Mouse (Mus musculus): ENCODE data around the gene Umad1.

Umad1 gene

DNA sequence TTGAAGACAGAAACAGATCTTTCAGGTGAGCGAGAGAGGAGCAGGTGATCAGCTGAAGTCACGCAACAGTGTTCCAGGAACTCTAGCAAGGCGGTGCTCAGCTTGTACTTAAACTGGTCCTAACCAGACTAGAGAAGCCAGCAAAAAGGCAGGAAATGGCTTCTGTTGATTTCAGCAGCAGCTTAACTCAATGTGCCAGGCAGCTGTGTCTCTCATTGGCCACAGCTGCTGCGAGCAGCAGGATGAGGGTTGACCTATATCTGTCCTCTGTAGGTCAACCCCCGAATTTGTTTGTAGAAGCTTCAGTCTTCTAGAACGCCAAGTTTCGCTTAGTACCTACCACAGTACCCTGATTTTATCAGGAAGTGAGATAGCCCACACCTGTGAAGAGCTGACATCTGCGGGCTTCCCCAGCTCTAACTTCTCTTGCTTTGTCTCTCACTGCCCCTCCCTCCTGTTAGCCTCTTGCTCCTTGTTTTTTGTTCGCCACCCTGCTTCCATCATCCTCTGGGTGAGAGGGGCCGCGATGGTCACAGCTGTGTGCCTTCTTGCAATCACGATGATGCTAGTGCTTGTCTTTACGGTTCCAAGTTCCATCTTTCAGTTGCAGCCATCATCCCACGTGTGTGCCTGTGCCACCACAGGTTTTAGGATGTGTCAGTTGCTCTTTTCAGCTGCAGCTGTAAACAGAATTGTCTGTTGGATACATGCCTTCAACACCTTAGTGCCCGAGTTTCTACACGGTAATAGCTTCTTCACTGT lies 226.5 kb downstream of the Umad1 start:
- no peak for DNase-seq

DNA sequence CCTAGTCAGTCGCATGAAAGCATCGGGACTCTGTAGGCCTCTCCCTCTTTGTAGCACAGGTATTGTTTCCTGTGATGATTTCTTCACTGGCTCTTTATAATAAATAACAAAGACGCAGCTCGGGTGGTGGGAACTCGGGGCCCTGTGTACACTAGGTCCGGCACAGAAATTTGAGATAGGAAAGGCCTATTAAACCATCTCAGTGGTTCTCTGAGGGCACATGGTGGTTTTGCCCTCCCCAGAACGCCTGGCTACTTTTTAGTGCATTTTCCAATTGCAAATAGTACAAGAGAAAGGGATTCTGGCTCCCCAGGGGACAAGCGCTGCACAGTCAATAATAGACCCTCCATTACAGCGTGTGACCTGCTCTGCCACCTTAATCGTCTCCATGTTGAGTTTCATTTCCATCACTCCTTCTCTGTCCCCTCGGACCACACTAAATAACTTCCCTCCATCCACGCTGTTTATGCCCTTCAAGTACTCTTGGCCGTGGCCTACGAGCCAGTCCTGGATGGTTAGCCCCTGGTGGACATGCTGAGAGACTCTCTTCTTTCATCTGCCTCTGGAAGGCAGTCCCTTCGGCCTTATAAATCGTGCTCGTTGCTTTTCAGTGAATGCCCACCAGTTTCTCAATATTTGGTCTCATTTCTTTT lies 227.4 kb downstream of the Umad1 start:
- no peak for DNase-seq

DNA sequence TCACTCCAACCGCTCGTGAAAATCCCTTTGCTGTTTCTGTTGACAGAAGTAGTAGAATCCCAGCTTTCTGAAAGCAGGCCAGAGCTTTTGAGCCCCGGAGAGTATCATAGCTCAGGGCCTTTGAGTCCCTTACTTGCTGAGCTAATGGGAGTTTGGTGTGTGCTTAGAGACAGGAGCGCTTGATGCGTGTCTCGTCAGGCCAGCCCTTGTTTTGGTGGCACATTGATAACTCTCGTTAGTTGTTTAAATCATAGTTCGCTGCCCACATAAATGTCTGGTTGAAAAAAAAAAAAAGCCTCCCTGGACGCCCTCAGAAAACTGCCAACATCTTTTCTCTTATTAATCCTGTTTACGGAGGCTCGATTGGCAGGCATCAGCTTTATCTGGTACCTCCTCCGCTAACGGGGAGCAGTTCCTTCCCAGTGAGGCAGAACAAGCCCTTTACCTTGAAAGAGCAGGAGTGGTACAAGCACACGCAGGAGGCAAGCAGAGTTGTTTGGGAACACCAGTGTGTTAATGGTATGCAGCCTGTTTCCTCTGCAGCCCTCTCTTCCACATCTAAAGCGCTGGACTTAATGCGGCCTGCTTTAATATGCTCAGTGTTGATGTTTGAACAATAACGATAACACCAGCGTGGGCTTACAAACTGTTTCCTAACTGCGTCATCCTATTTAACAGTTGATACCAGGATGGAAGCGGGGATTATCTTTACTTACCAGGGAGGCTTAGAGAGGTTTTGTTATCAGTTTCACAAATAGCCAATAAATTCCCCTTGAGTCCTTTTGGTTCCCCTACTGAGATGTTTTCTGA lies 228.2 kb downstream of the Umad1 start:
- DNase-seq: no peak

DNA sequence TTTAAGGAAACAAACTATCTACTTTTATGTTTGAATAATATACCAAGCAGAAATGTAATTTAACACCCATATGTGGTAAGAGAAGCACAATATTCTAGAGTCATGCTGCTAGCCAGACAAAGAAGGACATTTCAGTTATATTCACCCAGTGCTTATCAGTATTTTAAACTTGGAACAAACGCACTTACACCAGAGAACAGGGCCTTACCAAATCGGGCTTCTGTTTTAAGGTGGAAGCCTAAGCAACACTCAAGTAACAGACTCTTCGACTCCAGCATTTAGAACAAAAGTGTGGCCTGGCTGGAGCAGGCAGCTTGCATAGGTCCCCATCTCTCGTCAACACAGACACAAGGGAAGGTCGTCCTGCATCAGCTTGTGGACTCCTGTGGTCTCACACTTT lies 229.2 kb downstream of the Umad1 start:
- DNase-seq: no peak

DNA sequence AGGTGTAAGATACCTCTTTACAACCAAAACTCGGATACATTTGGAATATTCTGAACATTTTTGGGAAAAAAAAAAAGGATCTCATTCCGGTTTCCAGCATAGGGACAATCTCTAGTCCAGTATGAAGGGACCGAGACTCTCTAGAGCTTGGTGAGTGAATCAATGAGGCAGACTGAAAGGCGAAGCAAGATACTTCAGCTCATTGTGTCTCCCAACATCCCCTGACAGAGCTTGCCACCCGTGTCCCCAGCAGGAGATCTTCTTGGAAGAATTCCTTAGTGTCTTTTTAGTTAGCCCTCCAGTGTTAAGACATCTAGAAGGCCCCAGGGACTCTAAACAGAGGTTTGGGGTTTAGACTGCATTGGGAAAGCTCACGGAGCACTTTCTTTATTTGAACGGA lies 230.2 kb downstream of the Umad1 start:
- no peak for DNase-seq

DNA sequence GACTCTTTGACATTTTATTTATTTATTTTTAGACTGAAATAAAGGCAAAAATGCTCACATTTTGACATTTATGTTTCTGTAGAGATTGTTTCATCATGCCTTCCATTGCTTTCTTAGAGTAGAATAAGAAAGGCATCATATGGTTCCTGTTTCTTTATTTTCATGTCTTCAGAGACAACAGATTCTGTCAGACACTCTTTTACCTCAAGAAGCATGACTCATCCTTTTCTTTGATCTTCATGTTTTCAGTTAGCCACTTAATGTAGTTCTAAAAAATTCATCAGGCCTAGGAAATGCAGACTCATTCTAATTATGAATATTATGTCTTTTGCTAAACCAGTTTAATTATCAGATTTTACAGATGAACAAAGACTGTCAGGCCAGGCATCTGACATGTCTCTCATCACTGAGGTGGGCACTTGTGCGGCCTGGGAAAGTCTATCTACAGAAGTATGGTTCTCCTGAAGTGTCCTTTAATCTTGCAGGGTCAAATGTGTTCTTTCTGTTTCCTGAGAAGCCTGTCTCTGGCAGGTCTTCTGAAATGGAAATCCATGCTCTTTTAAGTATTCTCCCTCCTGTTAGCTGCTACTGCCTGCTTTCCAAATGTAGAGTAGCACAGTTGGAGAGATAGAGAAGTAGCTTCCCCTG lies 231.0 kb downstream of the Umad1 start:
- no peak for DNase-seq

DNA sequence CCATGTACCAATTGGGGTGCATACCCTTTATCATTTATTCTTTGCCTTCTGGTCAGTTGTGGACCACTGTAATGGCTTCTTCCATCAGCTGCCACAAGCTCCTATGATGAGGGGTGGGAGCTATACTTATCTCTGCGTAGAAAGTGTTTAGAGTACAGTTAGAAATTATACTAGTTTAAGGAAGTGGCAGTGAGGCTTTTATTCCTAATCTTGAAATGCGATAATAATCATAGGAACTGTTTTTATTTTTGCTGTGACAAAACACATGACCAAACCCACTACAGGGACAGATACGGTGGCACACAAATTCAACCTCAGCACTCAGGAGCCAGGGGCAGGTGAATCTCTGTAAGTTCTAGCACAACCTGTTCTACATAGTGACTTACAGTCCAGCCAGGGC lies 233.2 kb downstream of the Umad1 start:
- DNase-seq: no peak

DNA sequence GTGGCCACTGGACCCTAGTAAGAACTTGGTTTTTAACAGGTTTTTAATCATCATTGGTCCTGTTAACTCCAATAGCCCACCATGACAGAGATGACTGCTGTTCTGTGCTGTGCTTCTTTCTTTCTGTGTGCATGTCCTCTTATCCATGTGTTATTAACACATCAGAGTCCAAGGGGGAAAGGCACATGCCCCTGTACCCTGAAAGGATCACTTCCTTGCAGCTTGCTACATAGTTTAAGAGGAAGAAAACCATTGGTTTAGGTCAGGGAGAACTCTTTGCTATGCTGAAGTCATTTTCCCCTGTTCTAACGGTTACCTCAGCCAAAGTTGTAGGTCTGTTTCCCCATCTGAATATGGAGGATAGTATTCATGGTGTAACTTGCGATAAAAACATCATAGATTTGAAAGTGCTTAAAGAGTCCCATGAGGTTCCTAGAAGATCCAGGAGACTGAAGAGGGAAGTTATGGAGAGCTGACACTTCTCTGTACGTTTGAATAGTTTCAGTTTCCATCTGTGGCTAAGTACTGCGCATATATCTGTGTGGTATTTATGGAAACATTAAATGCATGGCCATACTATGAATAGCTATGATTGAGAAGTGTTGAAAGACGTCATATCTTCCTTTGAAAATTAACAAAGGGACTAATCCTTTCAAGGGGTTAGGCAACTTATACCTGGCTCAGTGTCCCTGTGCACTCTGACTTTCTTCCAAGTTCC lies 236.2 kb downstream of the Umad1 start:
- DNase-seq: no peak

DNA sequence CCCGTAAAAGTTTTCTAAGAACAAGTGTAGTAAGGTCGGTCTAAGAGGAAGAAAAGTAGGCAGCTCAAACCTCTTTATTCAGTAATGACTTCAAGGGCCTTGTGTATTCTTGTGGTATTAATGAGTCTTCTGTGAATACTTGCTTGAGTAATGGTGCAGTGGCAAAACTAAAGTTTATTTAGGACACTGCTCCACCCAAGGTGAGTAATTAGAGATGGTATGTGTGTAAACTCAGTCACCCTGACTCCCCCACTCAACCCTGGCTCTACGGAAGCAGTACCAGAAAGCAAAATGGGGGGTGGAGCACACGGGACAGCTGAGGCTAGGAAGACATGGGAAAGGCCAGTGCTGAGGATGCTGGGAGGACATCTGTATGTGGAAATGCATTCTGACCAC lies 236.7 kb downstream of the Umad1 start:
- no peak for DNase-seq

DNA sequence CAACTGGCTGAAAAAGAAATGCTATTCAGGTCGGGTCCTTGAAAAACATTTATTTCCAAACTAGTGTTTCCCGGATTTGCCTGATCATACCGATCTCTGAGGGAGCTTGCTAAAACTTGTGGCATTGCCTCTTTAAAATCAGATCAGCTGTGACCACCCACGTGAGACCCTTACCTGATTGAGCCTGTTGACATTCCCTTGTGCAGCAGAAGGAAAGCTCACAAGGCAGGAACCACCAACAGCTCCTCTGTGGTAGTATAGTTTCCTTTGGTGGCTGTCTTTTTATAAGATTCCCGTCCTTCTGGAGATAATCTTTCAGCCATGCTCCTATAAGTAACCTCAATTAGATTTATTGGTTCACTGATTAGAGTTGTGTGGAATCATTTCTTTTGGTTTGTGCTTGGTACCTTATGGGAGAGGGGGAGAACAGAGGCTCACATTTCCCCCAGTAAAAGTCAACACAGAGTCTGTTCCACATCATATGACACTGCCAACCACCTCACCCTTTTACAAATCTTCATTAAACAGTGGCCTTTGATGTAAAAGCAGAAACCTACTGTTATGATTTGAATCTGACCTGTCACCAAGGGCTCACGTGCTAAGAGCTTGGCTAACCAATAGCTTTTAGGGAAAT lies 238.3 kb downstream of the Umad1 start:
- DNase-seq: no peak

DNA sequence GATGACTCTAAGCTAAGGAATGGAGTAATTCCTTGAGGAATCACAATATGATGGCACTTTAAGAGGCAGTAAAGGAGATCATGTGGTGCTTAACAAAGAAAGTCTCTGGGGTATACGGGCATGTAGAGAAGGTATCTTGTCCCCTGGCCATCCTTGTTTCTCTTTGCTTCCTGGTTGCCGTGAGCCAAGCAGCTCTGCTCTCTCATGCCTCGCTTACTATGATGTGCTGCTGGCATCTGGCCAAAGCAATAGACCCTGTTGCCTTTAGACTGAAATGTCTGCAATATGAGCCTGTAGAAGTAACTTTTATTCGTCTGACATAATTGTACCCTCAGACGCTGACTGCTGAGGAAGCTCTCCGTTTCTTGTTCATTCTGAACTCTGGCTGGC lies 238.8 kb downstream of the Umad1 start:
- no peak for DNase-seq

DNA sequence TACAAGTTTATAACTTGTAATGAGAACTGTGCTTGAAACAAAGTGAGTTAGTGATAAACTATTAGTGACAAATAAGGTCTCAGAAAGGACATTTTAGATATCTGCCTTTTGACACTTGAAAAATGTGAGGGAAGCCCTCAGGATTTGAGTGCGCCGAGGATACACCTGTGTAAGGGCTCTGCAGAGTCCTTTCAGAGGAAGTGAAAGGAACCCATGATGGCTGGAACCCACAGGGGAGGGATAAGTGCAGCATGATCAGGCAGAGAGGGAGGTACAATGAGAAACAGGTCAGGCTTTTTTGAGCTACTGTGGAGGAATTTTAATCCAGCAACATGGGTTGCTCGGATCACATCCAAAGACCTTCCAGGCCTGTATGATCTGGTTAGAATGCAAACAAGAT lies 239.9 kb downstream of the Umad1 start:
- no peak for DNase-seq

DNA sequence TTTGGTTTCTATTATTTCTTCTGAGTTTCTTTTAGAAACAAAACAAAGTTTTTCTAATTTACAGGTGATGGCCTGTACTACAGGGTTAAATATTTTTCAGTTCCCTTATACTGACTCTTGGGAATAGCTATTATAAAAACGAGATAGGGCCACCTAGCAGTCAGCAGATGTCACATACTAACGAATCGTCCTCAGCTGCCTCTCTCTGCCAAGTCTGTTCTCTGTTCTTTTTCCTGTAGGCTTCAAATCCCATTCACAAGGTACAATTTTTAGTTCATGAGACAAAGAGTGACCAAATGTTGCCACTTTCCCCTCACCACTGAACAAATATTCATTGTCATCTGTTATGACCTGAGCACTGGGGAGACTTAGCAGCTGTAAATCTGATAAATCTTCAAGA lies 244.9 kb downstream of the Umad1 start:
- no peak for DNase-seq

DNA sequence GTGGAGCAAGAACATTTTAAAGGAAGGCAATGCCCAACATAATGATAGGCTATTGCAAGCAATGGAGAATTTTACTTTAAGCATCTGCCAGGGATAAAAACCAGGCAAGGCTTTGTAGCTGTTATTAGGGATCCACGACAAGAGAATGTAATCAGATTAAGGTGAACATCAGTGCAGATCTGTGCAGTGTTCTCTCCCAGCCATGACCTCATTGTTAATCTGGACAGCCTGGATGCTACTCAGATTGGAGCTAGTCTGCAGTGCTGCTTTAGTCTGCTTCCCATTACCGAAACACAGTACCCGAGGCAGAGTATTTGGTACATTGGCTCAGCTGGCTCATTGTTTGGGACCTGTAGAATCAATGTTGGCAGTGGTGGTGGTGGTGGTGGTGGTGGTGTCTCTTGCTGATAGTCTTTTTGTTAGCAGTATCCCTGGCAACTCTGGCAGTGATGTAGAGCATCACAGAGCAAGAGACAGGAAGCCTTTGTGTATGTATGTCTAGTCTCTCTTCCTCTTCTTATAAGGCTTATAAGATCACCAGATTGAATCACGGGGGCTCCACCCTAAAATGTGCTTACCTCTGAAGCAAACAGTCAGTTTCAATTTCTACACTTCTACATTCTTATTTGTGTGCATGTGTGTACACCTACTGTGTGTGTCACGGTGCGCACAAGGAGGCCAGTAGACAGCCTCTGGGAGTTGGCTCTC lies 245.6 kb downstream of the Umad1 start:
- peak; percentile 10 for DNase-seq

DNA sequence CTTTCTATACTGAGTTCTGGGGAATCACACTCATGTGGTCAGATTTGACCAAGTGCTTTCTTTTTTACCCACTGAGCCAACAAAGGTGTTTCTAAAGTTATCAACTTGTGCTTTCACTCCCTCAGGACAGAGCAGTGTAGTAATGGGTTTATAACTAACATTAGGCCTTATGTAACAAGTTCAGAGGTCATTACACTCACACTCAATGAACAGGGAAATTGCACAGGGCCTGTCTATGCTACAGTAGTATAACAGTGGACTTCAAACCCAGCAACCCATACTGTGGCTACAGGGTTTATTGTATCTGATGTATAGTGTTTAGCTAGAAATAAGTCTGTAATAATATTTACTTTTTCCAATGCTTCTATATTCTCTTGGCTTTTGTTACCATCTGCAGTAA lies 247.5 kb downstream of the Umad1 start:
- no peak for DNase-seq

Measured in lung, postnatal 14 days (tissue).